Mouse (Mus musculus) activated CD4-positive, CD25-positive, alpha-beta regulatory T cell, adult 9 weeks (primary cell): ENCODE data around the gene Bcr. TPM values are rescaled to one million over a fixed set of nuclear protein-coding genes. Genes with fewer than 3 reads are reported as not detected.

Source experiments
- polyA plus RNA-seq: library from polyadenylated mRNA; unstranded; fragments of 100-300 nt; shearing (Covaris generic); gene quantifications from one replicate; pipeline ENCODE4 v1.2.1, GENCODE M21; 2017

Bcr gene
- 2.0 TPM for polyA plus RNA-seq

GRCm38 (mm10) chr10:75060217-75060842, at the start of gene Bcr:
Gene Bcr (plus strand): TSS chr10:75060592.

GRCm38 (mm10) chr10:75032395-75032794, 28.0 kb upstream of the Bcr start, which contains the start of gene Rsph14:
Gene Rsph14 (minus strand): TSS chr10:75032586.

GRCm38 (mm10) chr10:75036883-75037379, 23.5 kb upstream of the Bcr start, which contains the start of gene Rab36:
Gene Rab36 (plus strand): TSS chr10:75037058.

GRCm38 (mm10) chr10:75211807-75212645, 151.6 kb downstream of the Bcr start, which contains the start of gene Specc1l:
Gene Specc1l (plus strand): TSS chr10:75212073.

Other genes starting within 250 kb of the Bcr start
- not detected for gene Gnaz, start 93.4 kb upstream of the Bcr start, polyA plus RNA-seq
- not detected for gene Rsph14, start 28.0 kb upstream of the Bcr start, polyA plus RNA-seq
- gene Rab36, start 23.5 kb upstream of the Bcr start, polyA plus RNA-seq, result 1.6 TPM
- 23.5 TPM for gene Specc1l, start 151.5 kb downstream of the Bcr start, polyA plus RNA-seq